Mouse (Mus musculus) testis, adult 2 months (tissue): Measurements from ENCODE around the gene Spr.

Experiments used
- CTCF ChIP-seq: fragments of 200-500 bp; IDR thresholded peaks from 2 replicates; pipeline ENCODE4 v1.5.1; 2012; ENCODE audit warnings: low read depth, mild to moderate bottlenecking, inconsistent platforms, low read length, moderate library complexity; ENCODE audit not compliant: control insufficient read depth, insufficient read depth, insufficient replicate concordance
- POLR2A ChIP-seq: fragments of 200-500 bp; IDR thresholded peaks from 2 replicates; pipeline ENCODE4 v1.6.1; 2012; ENCODE audit warnings: low read depth, mild to moderate bottlenecking, inconsistent platforms, low read length, moderate library complexity; ENCODE audit not compliant: control insufficient read depth

- no peak for TF ChIP-seq POLR2A
- no peak for TF ChIP-seq CTCF
Measured at GRCm38 (mm10) chr6:85165440-85165921, 27.9 kb upstream of the Spr start.
